Mouse (Mus musculus) hindbrain, embryonic 14.5 days (tissue): Measurements from ENCODE around the gene Atp2b4. TPM values are rescaled to one million over a fixed set of nuclear protein-coding genes. Genes with fewer than 3 reads are reported as not detected.

Experiments
- ATAC-seq: fragments of 200-750 bp; cut with Nextera tagmentation; 2 replicates; pipeline ENCODE4 v1.8.0; 2017; ENCODE audit warnings: moderate number of reproducible peaks, mild to moderate bottlenecking, moderate TSS enrichment, moderate library complexity; ENCODE audit not compliant: low FRiP score
- DNase-seq: peaks from one replicate; pipeline ENCODE4 v3.0.0-alpha.2; 2015; ENCODE audit warnings: low spot score
- H3K27ac ChIP-seq: fragments of 300-500 bp; sonication (generic); 2 replicates; pipeline ENCODE4 v1.5.1; 2014; ENCODE audit warnings: mild to moderate bottlenecking, moderate library complexity
- H3K27me3 ChIP-seq: fragments of 300-500 bp; sonication (generic); 2 replicates; pipeline ENCODE4 v1.6.1; 2014; ENCODE audit warnings: mild to moderate bottlenecking, low read length, mixed read lengths; ENCODE audit not compliant: control insufficient read depth, insufficient read depth
- H3K36me3 ChIP-seq: fragments of 300-500 bp; sonication (generic); replicated peaks from 2 replicates; pipeline ENCODE4 v1.6.1; 2014; ENCODE audit not compliant: control insufficient read depth, insufficient read depth
- H3K4me1 ChIP-seq: fragments of 300-500 bp; sonication (generic); replicated peaks from 2 replicates; pipeline ENCODE4 v1.6.1; 2014; ENCODE audit warnings: antibody characterized with exemption, low read length, mixed read lengths; ENCODE audit not compliant: control insufficient read depth, insufficient read depth
- H3K4me2 ChIP-seq: fragments of 300-500 bp; sonication (generic); replicated peaks from 2 replicates; pipeline ENCODE4 v1.6.1; 2014; ENCODE audit warnings: mild to moderate bottlenecking, moderate library complexity
- H3K4me3 ChIP-seq: fragments of 300-500 bp; sonication (generic); replicated peaks from 2 replicates; pipeline ENCODE4 v1.5.1; 2014; ENCODE audit warnings: mild to moderate bottlenecking, low read length
- H3K9ac ChIP-seq: fragments of 300-500 bp; sonication (generic); 2 replicates; pipeline ENCODE4 v1.6.1; 2014
- H3K9me3 ChIP-seq: fragments of 300-500 bp; sonication (generic); 2 replicates; pipeline ENCODE4 v1.6.1; 2016; ENCODE audit warnings: low read length; ENCODE audit not compliant: control insufficient read depth
- WGBS: fragments of 180-500 bp; shearing (Covaris S2); extraction: QIAGEN DNeasy Blood & Tissue Kit; methylation state at CpG from one replicate; pipeline ENCODE4 v1.1.7; 2014; 5-methylcytosine and 5-hydroxymethylcytosine counted together
- polyA plus RNA-seq: library from polyadenylated mRNA; unstranded; fragments of >200 nt; fragmentation: Nextera tagmentation; extraction: Ambion mirVana; gene quantifications from 2 replicates; pipeline ENCODE4 v1.2.1, GENCODE M21; 2014

Gene Atp2b4
- polyA plus RNA-seq, 1 experiment from 2014 or later = 23.3 TPM

DNA sequence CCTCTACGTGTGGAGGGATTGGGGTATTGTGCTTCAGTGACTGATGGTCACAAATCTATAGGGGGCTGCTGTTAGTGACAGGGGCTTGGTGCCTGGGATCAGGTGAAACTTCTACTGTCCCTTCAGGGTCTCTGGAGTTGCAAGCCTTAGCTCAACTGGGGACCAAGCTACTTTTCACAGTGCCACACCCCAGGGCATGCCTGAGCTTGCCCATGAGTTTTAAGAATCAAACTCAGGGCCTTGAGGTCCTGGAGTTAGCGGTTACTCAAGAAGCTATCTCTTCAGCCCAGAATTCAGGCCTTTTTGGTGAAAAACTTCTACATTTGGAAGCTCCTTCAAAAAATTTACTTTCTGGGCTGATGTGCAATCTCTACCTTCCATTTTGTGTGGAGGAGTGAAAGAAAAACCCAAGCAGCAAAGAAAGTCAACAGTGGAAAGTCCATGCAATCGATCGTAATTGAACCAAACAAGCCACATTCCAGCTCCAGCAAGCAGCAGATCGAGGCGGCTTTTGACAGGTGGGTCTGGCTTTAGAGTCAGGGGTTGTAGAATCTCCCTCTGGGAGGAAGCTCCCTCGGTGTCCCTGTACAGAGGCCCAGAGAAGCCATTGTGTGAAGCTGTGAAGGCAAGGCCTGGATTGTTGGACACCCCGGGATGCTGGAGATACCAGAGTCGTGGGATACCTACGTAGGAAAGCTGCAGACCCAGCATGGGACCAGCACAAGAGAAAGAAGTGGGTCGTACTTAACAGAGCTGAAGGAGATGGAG, 136.5 kb downstream of the Atp2b4 start:
- 61% methylated on average over 11 of the region's 11 CpGs for WGBS
- ATAC-seq = no peak

DNA sequence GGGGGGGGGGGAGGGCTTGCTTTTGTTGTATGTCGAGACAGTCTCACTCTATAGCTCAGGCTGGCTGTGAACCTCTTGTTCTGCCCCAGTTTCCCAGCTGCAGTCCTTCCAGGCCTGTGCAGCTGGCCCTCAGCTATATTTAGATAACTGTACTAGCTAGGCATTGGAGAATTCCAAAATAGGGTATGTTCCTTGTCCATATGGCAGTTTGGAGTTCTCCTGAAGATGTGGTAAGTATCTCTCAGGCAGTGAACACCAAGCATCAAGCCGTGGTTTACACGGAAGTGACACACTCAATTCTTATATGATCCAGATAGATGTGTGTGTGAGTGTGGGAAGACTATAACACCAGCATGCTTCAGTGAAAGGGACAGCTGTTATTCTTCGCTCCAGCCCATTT, 137.4 kb downstream of the Atp2b4 start:
- ATAC-seq (no peak), DNase-seq (no peak)
- Histone ChIP-seq H3K9ac (no peak overlapping the region), H3K4me2 (no peak overlapping the region), H3K36me3 (peaks cover 13% of the 10 kb centered on the region), H3K4me3 (no peak overlapping the region), H3K9me3 (no peaks in the 10 kb centered on the region), H3K27ac (no peak overlapping the region), H3K4me1 (peaks cover 22% of the 10 kb centered on the region), H3K27me3 (no peaks in the 10 kb centered on the region)
- WGBS = 82% methylated on average over 4 of the region's 4 CpGs

More for the DNA sequence above, 136.5 kb downstream of the Atp2b4 start:
- Histone ChIP-seq H3K27me3 (no peaks in the 10 kb centered on the region), H3K4me2 (no peak overlapping the region), H3K9me3 (no peaks in the 10 kb centered on the region), H3K4me1 (peaks cover 15% of the 10 kb centered on the region), H3K4me3 (no peak overlapping the region), H3K36me3 (peaks cover 5% of the 10 kb centered on the region), H3K9ac (no peak overlapping the region), H3K27ac (no peak overlapping the region)
- DNase-seq = no peak

DNA sequence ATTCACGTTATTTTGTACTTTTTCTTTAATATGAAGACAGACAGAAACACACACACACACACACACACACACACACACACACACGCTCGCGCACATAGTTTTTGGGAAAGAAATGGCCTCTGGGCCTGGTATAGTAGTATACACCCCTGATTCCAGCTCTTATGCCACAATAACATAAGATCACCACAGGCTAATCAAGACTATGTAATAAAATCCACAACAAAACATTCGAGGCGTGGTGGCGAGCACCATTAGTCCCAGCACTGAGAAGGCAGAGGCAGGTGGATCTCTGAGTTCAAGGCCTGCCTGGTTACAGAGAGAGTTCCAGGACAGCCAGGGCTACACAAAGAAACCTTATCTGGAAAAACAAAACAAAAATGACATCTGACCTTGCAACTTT, 137.9 kb downstream of the Atp2b4 start:
- WGBS = 97% methylated on average over 7 of the region's 7 CpGs
- Histone ChIP-seq H3K4me3 (no peak overlapping the region), H3K36me3 (peaks cover 18% of the 10 kb centered on the region), H3K27me3 (no peaks in the 10 kb centered on the region), H3K9me3 (no peaks in the 10 kb centered on the region), H3K4me1 (peaks cover 27% of the 10 kb centered on the region), H3K9ac (no peak overlapping the region), H3K4me2 (no peak overlapping the region), H3K27ac (no peak overlapping the region)
- DNase-seq = no peak
- no peak for ATAC-seq

DNA sequence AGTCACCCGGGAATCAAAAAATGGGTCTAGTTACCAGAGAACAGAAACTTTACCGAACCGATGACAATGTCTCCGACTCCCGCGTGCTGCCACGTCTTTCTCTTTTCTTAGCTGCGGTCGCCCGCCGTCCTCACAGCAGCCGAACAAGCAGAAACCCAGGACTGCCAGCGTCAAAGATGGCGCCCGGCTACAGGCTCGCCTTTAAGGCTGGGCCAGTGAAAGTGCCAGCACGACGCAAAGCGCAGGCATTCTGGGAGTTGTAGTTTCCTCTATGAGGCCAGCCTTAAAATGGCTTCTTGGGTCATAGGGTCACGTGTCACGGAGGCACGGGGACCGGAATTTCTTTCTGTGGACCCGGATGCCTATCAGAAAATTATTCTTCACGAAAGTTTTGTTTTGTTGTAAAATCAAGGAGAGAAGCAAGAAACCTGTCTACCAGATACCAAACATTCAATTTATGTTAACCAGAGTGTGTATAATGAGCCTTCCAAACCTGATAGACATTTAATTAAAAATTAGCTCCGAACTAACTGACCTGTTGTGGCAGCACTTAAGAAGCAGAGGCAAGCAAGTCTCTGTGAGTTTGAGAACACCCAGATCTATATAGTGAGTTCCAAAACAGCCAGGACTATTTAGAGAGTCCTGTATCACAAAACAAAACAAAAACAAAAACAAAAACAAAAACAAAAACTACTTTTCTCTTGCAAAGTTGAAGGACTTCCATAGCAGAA, 139.5 kb downstream of the Atp2b4 start, which contains the start of gene Gm38394:
Gene Gm38394, minus strand, starts transcription at position 116 of the 731 bp plus-strand sequence.
- peak within 1 kb of the TSS; percentile 82 for H3K9ac ChIP-seq
- H3K36me3 ChIP-seq = peaks cover 33% of the 10 kb centered on the region
- H3K27me3 ChIP-seq = no peaks in the 10 kb centered on the region
- peaks cover 42% of the 10 kb centered on the region for H3K4me1 ChIP-seq
- DNase-seq (peak; percentile 95), ATAC-seq (peak; percentile 98)
- H3K4me2 ChIP-seq = peak within 1 kb of the TSS; percentile 87
- 3% methylated on average over 26 of the region's 26 CpGs for WGBS
- H3K9me3 ChIP-seq = no peaks in the 10 kb centered on the region
- peak within 1 kb of the TSS; percentile 74 for H3K4me3 ChIP-seq
- H3K27ac ChIP-seq = peak within 1 kb of the TSS; percentile 89

DNA sequence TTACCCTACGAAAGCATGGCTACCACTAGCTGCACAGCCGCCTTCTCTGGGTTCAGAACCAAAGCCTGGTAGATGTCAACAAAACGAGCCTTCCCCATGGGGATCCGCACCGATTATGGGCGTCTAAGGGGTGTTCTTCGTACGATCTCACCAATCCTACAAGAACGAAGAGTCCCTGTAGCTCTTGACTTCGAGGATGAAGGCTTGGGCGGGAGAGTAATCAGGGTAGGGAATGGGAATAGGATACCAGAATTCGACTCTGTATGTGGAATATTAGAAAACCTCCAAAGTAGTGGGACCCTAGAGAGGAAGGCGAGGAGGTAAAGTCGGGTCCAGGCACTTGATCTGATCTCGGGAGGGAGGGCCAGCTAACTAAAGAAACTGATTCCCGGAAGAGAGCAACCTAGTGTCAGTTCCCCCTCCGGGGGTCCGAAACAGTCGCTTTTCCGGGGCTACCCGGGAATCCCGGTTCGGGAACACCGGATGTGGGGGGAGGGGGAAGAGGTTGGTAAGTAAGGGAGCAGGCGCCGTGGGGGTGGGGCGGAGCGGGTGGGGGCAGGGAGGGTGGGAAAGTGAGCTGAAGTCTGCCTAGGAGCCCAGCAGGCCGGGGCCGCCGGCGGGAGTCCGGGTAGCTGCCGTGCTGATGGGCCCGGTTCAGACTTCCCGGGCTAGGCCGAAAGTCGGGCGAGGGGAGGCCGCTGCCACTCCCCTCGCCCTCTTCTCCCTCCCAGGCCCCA, 140.2 kb downstream of the Atp2b4 start, which contains the start of gene Zbed6:
Gene Zbed6, minus strand, starts transcription at position 420 of the 737 bp plus-strand sequence.
- Histone ChIP-seq H3K9me3 (no peaks in the 10 kb centered on the region), H3K9ac (peak within 1 kb of the TSS; percentile 82), H3K27me3 (no peaks in the 10 kb centered on the region), H3K4me2 (peak within 1 kb of the TSS; percentile 87), H3K27ac (peak within 1 kb of the TSS; percentile 89), H3K4me1 (peaks cover 49% of the 10 kb centered on the region), H3K36me3 (peaks cover 37% of the 10 kb centered on the region), H3K4me3 (peak within 1 kb of the TSS; percentile 74)
- ATAC-seq = peak; percentile 82
- WGBS = 1% methylated on average over 36 of the region's 41 CpGs
- peak; percentile 67 for DNase-seq

DNA sequence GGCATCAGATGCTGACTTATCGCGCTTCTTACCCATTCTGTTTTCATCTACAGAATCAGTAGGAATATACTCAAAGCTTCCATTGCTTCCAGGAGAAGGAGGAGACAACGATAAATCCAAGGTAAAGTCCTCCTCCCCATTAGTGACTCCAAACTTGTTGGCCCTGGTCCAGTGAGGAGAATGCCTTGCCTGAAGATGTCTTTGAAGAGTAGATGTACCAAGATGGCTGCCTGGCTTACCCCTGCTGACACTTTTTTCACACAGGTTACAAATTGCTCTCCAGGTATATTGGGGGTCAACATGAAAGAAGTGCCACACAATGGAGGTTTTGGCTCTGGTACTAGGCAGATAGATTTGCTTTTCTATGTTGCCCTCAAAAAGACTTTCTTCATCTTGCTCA, 142.0 kb downstream of the Atp2b4 start:
- Histone ChIP-seq H3K9ac (no peak overlapping the region), H3K27me3 (no peaks in the 10 kb centered on the region), H3K36me3 (peaks cover 40% of the 10 kb centered on the region), H3K4me3 (no peak overlapping the region), H3K4me1 (peaks cover 50% of the 10 kb centered on the region), H3K27ac (no peak overlapping the region), H3K4me2 (no peak overlapping the region), H3K9me3 (no peaks in the 10 kb centered on the region)
- WGBS = 79% methylated on average over 3 of the region's 3 CpGs
- DNase-seq (no peak), ATAC-seq (no peak)

DNA sequence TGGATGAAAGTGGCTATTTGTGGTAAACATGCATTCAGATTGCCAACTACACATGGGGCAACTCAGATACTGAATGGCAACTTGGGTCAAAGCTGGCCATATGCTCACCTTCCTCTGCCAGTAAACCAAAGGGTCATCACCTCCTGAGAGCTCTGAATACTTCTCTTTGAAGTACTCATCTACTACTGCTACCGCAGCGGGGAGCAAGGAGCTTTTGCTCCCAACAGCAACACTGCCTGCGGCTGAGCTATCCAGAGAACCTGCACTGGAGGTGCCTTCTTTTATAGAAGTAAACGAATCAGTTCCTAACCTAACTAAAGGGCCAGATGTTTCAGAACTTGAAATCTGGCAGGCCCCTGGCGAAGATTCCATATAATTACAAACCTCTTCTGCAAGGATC, 144.0 kb downstream of the Atp2b4 start:
- H3K9me3 ChIP-seq = no peaks in the 10 kb centered on the region
- H3K36me3 ChIP-seq = peaks cover 49% of the 10 kb centered on the region
- WGBS = 71% methylated on average over 5 of the region's 5 CpGs
- no peak overlapping the region for H3K27ac ChIP-seq
- no peak overlapping the region for H3K9ac ChIP-seq
- H3K4me1 ChIP-seq = peaks cover 53% of the 10 kb centered on the region
- H3K4me3 ChIP-seq = no peak overlapping the region
- H3K4me2 ChIP-seq = no peak overlapping the region
- no peaks in the 10 kb centered on the region for H3K27me3 ChIP-seq
- DNase-seq (no peak), ATAC-seq (no peak)

DNA sequence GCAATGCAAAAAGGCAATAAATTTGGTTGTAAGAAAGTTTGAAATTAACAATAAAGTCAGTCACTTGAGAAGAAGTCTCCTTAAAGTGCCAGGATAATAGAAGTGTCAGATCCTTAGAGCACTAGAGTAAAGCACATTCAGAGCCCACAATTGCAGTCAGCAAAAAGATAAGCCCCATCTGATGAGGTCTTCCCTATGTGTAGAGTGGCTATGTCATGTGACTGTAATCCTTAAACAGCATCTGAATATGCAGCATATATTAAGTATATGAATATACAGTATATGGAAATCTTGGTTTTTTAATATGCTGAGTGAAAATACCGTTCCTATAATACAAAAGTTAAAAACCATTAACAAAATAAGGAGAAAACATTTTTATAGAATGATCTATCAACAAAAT, 147.8 kb downstream of the Atp2b4 start:
- Histone ChIP-seq H3K36me3 (peaks cover 36% of the 10 kb centered on the region), H3K27me3 (no peaks in the 10 kb centered on the region), H3K4me2 (no peak overlapping the region), H3K9ac (no peak overlapping the region), H3K4me1 (peaks cover 28% of the 10 kb centered on the region), H3K9me3 (no peaks in the 10 kb centered on the region), H3K27ac (no peak overlapping the region), H3K4me3 (no peak overlapping the region)
- no peak for DNase-seq
- no peak for ATAC-seq
- 96% methylated on average over 1 of the region's 1 CpGs for WGBS
